Mouse (Mus musculus): ENCODE data around the gene Gm26897. TPM values are rescaled to one million over a fixed set of nuclear protein-coding genes. Genes with fewer than 3 reads are reported as not detected.
A peak's percentile ranks its signal among the peaks of the same experiment; 100 is the strongest.

The Gm26897 gene
- polyA plus RNA-seq, 1 experiment from 2014 or later, result not detected

DNA sequence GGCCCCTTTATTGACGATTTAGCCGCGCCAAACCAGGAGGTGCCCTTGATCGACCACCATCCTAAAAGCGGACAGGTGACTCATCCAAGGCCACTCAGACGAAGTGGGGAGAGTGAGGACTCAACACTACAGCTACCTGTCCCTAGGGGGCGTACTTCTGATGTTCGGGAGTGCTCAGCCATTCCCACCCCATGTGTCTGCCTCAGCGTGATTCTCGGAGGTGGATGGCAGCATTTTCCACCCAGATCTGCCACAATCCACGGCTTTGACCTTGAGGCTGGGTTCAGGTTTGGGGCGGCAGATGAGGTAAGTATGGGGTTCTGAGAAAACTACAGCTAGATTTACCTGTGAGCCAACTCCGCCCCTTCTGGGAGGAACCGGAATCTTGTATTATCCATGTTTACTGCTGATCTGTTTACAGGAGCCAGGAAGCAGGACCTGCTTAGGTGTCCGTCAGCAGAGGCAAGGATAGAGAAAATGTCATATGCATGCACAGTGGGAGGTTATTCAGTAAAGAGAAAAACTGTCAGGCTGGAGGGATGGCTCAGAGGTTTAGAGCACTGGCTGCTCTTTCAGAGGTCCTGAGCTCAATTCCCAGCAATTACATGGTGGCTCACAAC lies 32.1 kb downstream of the Gm26897 start:
- Histone ChIP-seq H3K4me1 (ENCODE audit: insufficient read depth) (peaks cover 14% of the 10 kb centered on the region; the same call in 1 of the 2 replicates), H3K4me2 (no peak overlapping the region), H3K36me3 (ENCODE audit: insufficient read depth) (no peaks in the 10 kb centered on the region), H3K27me3 (ENCODE audit: insufficient read depth, low read length) (no peaks in the 10 kb centered on the region), H3K4me3 (ENCODE audit: low read depth, low read length) (no peak overlapping the region), H3K9ac (no peak overlapping the region), H3K9me3 (ENCODE audit: low read depth, low read length) (no peaks in the 10 kb centered on the region), H3K27ac (ENCODE audit: low read depth) (no peak overlapping the region)
- DNase-seq, result no peak
- 71% methylated on average over 15 of the region's 15 CpGs for WGBS
- 0 out of 2 replicates have a peak, but pooled peaks have one; percentile 2 for TF ChIP-seq CTCF (IDR thresholded peaks at IDR 0.05; ENCODE audit: low read depth)
- ATAC-seq (ENCODE audit: insufficient read depth), result no peak

DNA sequence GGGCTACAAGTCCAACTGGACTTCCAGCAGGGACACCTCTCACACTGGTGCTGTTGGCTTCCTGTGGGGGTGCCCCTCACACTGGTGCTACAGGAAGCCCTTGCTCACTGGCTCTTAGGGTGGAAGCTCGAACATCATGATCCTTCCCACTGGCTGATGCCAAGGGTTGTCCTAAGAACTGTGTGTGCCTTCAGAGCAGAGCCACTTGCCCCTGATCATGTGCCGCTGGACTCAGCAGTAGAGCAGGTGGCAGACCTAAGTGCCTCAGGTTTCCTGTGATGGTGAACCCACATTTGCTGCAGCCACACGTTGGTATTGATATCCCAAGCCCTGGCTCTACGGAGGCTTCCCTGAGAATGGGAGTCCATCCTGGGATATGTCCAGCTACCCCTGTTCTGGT lies 33.0 kb downstream of the Gm26897 start:
- Histone ChIP-seq H3K27ac (ENCODE audit: low read depth) (no peak overlapping the region), H3K9ac (no peak overlapping the region), H3K4me1 (ENCODE audit: insufficient read depth) (peaks cover 8% of the 10 kb centered on the region; the same call in 1 of the 2 replicates), H3K9me3 (ENCODE audit: low read depth, low read length) (no peaks in the 10 kb centered on the region), H3K4me3 (ENCODE audit: low read depth, low read length) (no peak overlapping the region), H3K4me2 (no peak overlapping the region), H3K36me3 (ENCODE audit: insufficient read depth) (no peaks in the 10 kb centered on the region), H3K27me3 (ENCODE audit: insufficient read depth, low read length) (no peaks in the 10 kb centered on the region)
- ATAC-seq (ENCODE audit: insufficient read depth) (no peak), DNase-seq (no peak)
- 83% methylated on average over 4 of the region's 4 CpGs for WGBS
- TF ChIP-seq CTCF (IDR thresholded peaks at IDR 0.05; ENCODE audit: low read depth), result no peak

DNA sequence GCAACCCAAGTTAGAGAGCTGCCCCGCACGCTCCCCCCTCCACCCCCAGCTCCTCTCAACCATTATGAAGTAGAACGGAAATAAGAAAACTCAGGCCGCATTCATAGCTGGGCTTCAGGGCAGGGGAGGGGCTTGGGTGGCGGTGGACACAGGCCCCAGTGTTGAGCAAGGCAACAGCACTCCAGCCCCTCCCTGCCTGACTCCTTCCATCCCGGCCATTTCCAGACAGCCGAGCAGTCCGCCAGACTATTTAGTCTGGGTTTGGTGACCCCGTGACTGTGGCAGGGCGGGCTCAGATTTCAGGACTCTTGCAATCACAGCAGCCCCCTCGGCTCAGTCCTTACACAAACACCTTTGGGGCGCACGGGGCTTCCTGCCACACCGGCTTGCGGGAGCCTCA lies 36.5 kb downstream of the Gm26897 start:
- WGBS, result 0% methylated on average over 15 of the region's 15 CpGs
- Histone ChIP-seq H3K9ac (no peak overlapping the region; the same call in 1 of the 2 replicates), H3K4me3 (ENCODE audit: low read depth, low read length) (no peak overlapping the region), H3K4me1 (ENCODE audit: insufficient read depth) (peaks cover 24% of the 10 kb centered on the region), H3K27me3 (ENCODE audit: insufficient read depth, low read length) (no peaks in the 10 kb centered on the region), H3K4me2 (peak overlapping the region; percentile 48), H3K9me3 (ENCODE audit: low read depth, low read length) (no peaks in the 10 kb centered on the region), H3K27ac (ENCODE audit: low read depth) (peak overlapping the region; percentile 87), H3K36me3 (ENCODE audit: insufficient read depth) (no peaks in the 10 kb centered on the region)
- DNase-seq (peak; percentile 93), ATAC-seq (ENCODE audit: insufficient read depth) (peak; percentile 96)
- TF ChIP-seq CTCF (IDR thresholded peaks at IDR 0.05; ENCODE audit: low read depth), result no peak

DNA sequence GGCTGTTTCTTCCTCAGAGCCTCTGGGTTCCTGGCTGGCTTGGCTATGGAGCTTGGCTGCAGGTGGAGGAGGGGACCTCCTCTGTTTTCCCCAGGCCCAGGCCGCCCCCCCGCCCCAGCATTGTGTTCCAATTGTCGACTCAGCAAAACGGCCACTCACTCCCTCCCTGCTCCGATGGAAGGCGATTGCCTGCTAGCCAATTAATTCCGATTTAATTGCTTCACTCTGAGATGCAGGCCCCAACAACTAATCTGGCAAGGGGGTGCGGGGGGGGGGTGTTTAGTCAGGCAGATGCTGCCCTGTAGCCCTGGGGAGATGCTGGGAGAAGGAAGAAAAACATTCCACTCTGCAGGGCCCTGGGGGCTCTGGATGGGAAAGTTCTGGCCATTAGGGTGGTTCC lies 38.4 kb downstream of the Gm26897 start:
- Histone ChIP-seq H3K9me3 (ENCODE audit: low read depth, low read length) (no peaks in the 10 kb centered on the region), H3K36me3 (ENCODE audit: insufficient read depth) (no peaks in the 10 kb centered on the region), H3K27me3 (ENCODE audit: insufficient read depth, low read length) (no peaks in the 10 kb centered on the region), H3K27ac (ENCODE audit: low read depth) (peak overlapping the region; percentile 67), H3K4me1 (ENCODE audit: insufficient read depth) (peaks cover 24% of the 10 kb centered on the region), H3K4me3 (ENCODE audit: low read depth, low read length) (no peak overlapping the region), H3K9ac (no peak overlapping the region), H3K4me2 (no peak overlapping the region)
- ATAC-seq (ENCODE audit: insufficient read depth) (no peak), DNase-seq (peak; percentile 23)
- no peak for TF ChIP-seq CTCF (IDR thresholded peaks at IDR 0.05; ENCODE audit: low read depth)
- WGBS, result 34% methylated on average over 8 of the region's 8 CpGs

DNA sequence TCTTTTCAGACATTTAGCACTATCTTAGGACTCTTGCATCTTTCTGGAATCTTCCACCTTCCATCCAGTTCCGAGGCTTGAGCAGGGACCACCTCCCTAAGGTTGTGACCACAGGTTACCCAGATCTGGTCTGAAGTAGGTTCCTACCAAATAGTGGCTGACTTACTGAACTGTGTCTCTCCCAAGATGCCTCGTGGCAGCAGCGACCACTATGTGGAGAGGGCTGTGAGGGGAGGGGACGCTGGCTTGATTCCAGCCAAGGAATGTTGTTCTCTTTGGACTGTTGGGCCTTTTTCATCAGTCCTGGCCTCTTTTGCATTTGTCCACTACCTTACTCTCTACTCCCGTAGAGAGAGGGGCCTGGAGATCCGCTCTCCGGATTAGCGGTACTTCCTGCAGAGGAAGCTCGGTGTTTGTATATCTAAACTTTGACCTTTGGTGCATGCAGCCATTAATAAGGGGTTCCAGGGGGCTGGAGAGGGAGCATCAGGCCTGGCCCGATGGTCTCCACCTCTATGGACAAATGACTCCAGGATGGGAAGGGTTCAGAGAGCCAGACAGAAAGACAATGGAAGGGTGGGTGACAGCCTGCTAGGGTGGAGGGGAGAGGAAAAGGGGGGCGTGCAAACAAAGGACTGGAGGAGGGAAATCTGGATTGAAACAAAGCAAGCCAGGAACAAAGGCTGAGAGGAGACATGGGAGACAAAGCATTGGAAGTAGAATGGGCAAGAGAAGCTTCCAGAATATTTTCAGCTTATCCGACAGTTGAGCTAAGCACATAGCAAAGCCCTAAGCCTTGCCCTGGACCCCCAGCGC lies 39.1 kb downstream of the Gm26897 start:
- peak overlapping the region; percentile 67 for H3K27ac ChIP-seq (ENCODE audit: low read depth)
- ATAC-seq (ENCODE audit: insufficient read depth) (peak; percentile 45), DNase-seq (peak; percentile 77)
- H3K4me1 ChIP-seq (ENCODE audit: insufficient read depth), result peaks cover 24% of the 10 kb centered on the region
- no peaks in the 10 kb centered on the region for H3K27me3 ChIP-seq (ENCODE audit: insufficient read depth, low read length)
- H3K4me3 ChIP-seq (ENCODE audit: low read depth, low read length), result no peak overlapping the region
- H3K9ac ChIP-seq, result no peak overlapping the region
- no peak for TF ChIP-seq CTCF (IDR thresholded peaks at IDR 0.05; ENCODE audit: low read depth)
- no peak overlapping the region for H3K4me2 ChIP-seq
- H3K36me3 ChIP-seq (ENCODE audit: insufficient read depth), result no peaks in the 10 kb centered on the region
- no peaks in the 10 kb centered on the region for H3K9me3 ChIP-seq (ENCODE audit: low read depth, low read length)
- 27% methylated on average over 13 of the region's 13 CpGs for WGBS

DNA sequence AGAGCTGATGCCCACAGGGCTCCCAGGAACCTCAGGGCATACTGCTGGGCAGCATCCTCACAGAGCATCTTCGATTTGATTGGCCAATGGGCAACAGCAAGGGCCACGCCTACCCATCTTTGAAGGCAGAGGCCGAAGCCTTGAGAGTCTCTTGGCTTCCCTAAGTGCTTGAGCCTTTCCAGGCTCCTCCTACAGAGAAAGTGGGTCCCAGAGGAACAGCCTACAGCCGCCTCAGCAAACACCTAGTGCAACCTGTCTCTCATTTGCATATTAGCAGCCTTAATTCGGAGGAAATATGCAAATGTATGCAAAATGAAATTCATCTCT lies 39.6 kb downstream of the Gm26897 start:
- 50% methylated on average over 5 of the region's 5 CpGs for WGBS
- H3K9me3 ChIP-seq (ENCODE audit: low read depth, low read length), result no peaks in the 10 kb centered on the region
- H3K9ac ChIP-seq, result no peak overlapping the region
- no peak overlapping the region for H3K4me3 ChIP-seq (ENCODE audit: low read depth, low read length)
- DNase-seq (peak; percentile 44), ATAC-seq (ENCODE audit: insufficient read depth) (no peak)
- H3K4me2 ChIP-seq, result no peak overlapping the region
- H3K4me1 ChIP-seq (ENCODE audit: insufficient read depth), result peaks cover 24% of the 10 kb centered on the region
- no peaks in the 10 kb centered on the region for H3K27me3 ChIP-seq (ENCODE audit: insufficient read depth, low read length)
- TF ChIP-seq CTCF (IDR thresholded peaks at IDR 0.05; ENCODE audit: low read depth), result no peak
- H3K27ac ChIP-seq (ENCODE audit: low read depth), result peak overlapping the region; percentile 67; the same call in 1 of the 2 replicates
- H3K36me3 ChIP-seq (ENCODE audit: insufficient read depth), result no peaks in the 10 kb centered on the region

DNA sequence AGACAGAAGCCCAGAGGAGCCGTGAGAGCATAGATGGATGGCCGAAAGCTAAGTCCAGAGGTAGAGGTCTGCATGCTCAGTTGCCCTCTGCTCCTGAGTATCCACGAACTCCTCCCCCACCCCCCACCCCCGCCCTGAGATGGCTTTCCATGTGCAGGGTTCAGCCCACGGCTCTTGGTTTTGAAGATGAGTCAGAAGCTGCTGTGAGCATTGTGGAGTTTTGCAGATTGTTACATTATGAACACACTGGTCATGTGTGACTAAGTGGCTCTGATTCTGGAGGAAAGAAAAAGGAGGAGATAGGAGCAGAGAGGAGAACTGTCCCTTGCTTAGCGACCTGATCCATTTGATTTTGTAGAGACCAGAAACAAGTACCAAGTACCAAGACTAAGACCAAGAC lies 42.5 kb downstream of the Gm26897 start:
- no peaks in the 10 kb centered on the region for H3K36me3 ChIP-seq (ENCODE audit: insufficient read depth)
- 85% methylated on average over 6 of the region's 6 CpGs for WGBS
- no peaks in the 10 kb centered on the region for H3K9me3 ChIP-seq (ENCODE audit: low read depth, low read length)
- H3K4me3 ChIP-seq (ENCODE audit: low read depth, low read length), result no peak overlapping the region
- H3K9ac ChIP-seq, result no peak overlapping the region
- DNase-seq (no peak), ATAC-seq (ENCODE audit: insufficient read depth) (no peak)
- peaks cover 19% of the 10 kb centered on the region for H3K4me1 ChIP-seq (ENCODE audit: insufficient read depth)
- no peak overlapping the region for H3K27ac ChIP-seq (ENCODE audit: low read depth)
- H3K27me3 ChIP-seq (ENCODE audit: insufficient read depth, low read length), result no peaks in the 10 kb centered on the region
- no peak for TF ChIP-seq CTCF (IDR thresholded peaks at IDR 0.05; ENCODE audit: low read depth)
- H3K4me2 ChIP-seq, result no peak overlapping the region

Measured in lung, embryonic 14.5 days (tissue).